Mouse (Mus musculus) heart, embryonic 16.5 days (tissue): ENCODE data around the gene Tnks1bp1. TPM values are rescaled to one million over a fixed set of nuclear protein-coding genes. Genes with fewer than 3 reads are reported as not detected.

ENCODE experiments used
- ATAC-seq: fragments of 200-750 bp; cut with Nextera tagmentation; replicated peaks from 2 replicates; pipeline ENCODE4 v1.8.0; 2017; ENCODE audit warnings: moderate number of reproducible peaks; ENCODE audit not compliant: insufficient read depth, low FRiP score; ENCODE audit errors: extremely low read depth
- H3K27ac ChIP-seq: fragments of 300-500 bp; sonication (generic); 2 replicates; pipeline ENCODE4 v1.5.1; 2014; ENCODE audit warnings: mild to moderate bottlenecking, low read length, control low read depth, moderate library complexity
- H3K27me3 ChIP-seq: fragments of 300-500 bp; sonication (generic); 2 replicates; pipeline ENCODE4 v1.6.1; 2014; ENCODE audit warnings: low read length, mixed read lengths; ENCODE audit not compliant: control insufficient read depth, insufficient read depth
- H3K36me3 ChIP-seq: fragments of 300-500 bp; sonication (generic); 2 replicates; pipeline ENCODE4 v1.6.1; 2014; ENCODE audit not compliant: control insufficient read depth, insufficient read depth
- H3K4me1 ChIP-seq: fragments of 300-500 bp; sonication (generic); 2 replicates; pipeline ENCODE4 v1.6.1; 2014; ENCODE audit warnings: low read length, mixed read lengths; ENCODE audit not compliant: control insufficient read depth, insufficient read depth
- H3K4me2 ChIP-seq: fragments of 300-500 bp; sonication (generic); 2 replicates; pipeline ENCODE4 v1.6.1; 2014; ENCODE audit warnings: low read depth, mild to moderate bottlenecking, control low read depth, low read length
- H3K4me3 ChIP-seq: fragments of 300-500 bp; sonication (generic); 2 replicates; pipeline ENCODE4 v1.5.1; 2014; ENCODE audit warnings: mild to moderate bottlenecking, control low read depth, low read length
- H3K9ac ChIP-seq: fragments of 300-500 bp; sonication (generic); 2 replicates; pipeline ENCODE4 v1.6.1; 2014; ENCODE audit warnings: low read length, control low read depth
- H3K9me3 ChIP-seq: fragments of 300-500 bp; sonication (generic); replicated peaks from 2 replicates; pipeline ENCODE4 v1.6.1; 2016; ENCODE audit warnings: low read length; ENCODE audit not compliant: control insufficient read depth
- WGBS: fragments of 180-500 bp; shearing (Covaris S2); extraction: QIAGEN DNeasy Blood & Tissue Kit; methylation state at CpG from one replicate; pipeline ENCODE4 v1.1.7; 2014; 5-methylcytosine and 5-hydroxymethylcytosine counted together
- polyA plus RNA-seq: library from polyadenylated mRNA; unstranded; fragments of >200 nt; fragmentation: Nextera tagmentation; extraction: Ambion mirVana; gene quantifications from 2 replicates; pipeline ENCODE4 v1.2.1, GENCODE M21; 2015

Gene Tnks1bp1
- 23.6 and 32.3 TPM in 2 replicates for polyA plus RNA-seq

- H3K4me2 ChIP-seq, result peak within 1 kb of the TSS; percentile 80
- ATAC-seq, result peak; percentile 83
Measured at GRCm38 (mm10) chr2:85047596-85048167, at the start of gene Tnks1bp1. Tnks1bp1 (plus strand) TSS chr2:85048022.

GRCm38 (mm10) chr2:84999486-85000181 is 48.2 kb upstream of the Tnks1bp1 start:
- WGBS, result 53% methylated on average over 3 of the region's 3 CpGs
- peak overlapping the region; percentile 65 for H3K27ac ChIP-seq

More at GRCm38 (mm10) chr2:85047596-85048167, at the start of gene Tnks1bp1:
- no peaks in the 10 kb centered on the region for H3K27me3 ChIP-seq
- peak within 1 kb of the TSS; percentile 92 for H3K27ac ChIP-seq
- peaks cover 39% of the 10 kb centered on the region for H3K36me3 ChIP-seq
- H3K4me1 ChIP-seq, result peaks cover 10% of the 10 kb centered on the region
- WGBS, result under 1% methylated on average over 41 of the region's 42 CpGs
- H3K9ac ChIP-seq, result peak within 1 kb of the TSS; percentile 81
- H3K9me3 ChIP-seq, result no peaks in the 10 kb centered on the region
- H3K4me3 ChIP-seq, result peak within 1 kb of the TSS; percentile 81

DNA sequence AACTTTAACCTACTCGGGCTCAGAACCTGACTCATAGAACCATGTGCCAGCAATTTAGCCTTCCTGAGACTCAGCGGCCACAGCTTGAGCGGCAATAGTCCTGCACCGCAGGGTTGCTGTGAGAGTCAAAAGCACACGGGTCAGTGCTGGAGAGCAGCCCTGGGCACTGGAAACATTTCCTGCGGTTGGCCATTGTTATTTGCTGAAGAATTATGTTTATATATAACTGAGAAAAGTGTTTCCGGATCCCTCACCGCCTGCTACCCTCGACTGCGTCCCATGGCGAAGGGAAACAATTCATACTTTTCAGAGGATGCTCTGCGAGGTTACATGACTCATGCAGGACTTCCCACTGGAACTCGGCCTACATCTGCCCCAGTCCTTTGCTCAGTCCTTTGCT is 46.3 kb upstream of the Tnks1bp1 start:
- H3K27ac ChIP-seq, result peak overlapping the region; percentile 34; the same call in 1 of the 2 replicates
- 74% methylated on average over 13 of the region's 13 CpGs for WGBS

More at GRCm38 (mm10) chr2:84999486-85000181, 48.2 kb upstream of the Tnks1bp1 start:
- H3K9me3 ChIP-seq, result no peaks in the 10 kb centered on the region
- H3K9ac ChIP-seq, result no peak overlapping the region
- no peaks in the 10 kb centered on the region for H3K36me3 ChIP-seq
- H3K4me2 ChIP-seq, result no peak overlapping the region
- no peaks in the 10 kb centered on the region for H3K4me1 ChIP-seq
- H3K4me3 ChIP-seq, result no peak overlapping the region
- peak; percentile 46; the same call in 1 of the 2 replicates for ATAC-seq
- H3K27me3 ChIP-seq, result no peaks in the 10 kb centered on the region

DNA sequence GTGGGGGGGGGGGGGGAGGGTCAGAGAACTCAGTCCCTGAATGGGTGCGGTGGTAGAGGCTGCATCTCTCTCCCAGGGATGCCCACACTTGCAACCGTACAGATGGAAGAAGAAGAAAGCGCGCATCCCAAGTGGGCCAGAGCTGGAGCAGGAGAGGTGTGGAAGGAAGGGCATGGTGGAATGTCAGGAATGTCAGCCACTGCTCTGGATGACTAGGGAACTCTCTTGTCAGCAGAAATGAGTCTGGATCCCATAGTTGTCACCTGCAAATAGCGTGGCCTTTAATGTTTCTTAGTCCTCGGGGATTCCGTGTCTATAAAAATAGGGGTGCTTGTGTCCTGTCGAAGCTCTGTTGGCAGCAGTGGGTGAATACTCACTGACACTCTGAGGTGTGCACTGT is 45.2 kb upstream of the Tnks1bp1 start:
- Histone ChIP-seq H3K4me1 (no peaks in the 10 kb centered on the region), H3K4me3 (no peak overlapping the region), H3K9me3 (no peaks in the 10 kb centered on the region), H3K27me3 (no peaks in the 10 kb centered on the region), H3K36me3 (no peaks in the 10 kb centered on the region), H3K27ac (no peak overlapping the region), H3K4me2 (no peak overlapping the region), H3K9ac (no peak overlapping the region)
- ATAC-seq, result peak; percentile 44; the same call in 1 of the 2 replicates
- WGBS, result 38% methylated on average over 8 of the region's 8 CpGs

More for the DNA sequence above, 46.3 kb upstream of the Tnks1bp1 start:
- no peaks in the 10 kb centered on the region for H3K36me3 ChIP-seq
- no peak overlapping the region for H3K4me3 ChIP-seq
- H3K9ac ChIP-seq, result no peak overlapping the region
- H3K27me3 ChIP-seq, result no peaks in the 10 kb centered on the region
- no peaks in the 10 kb centered on the region for H3K9me3 ChIP-seq
- no peaks in the 10 kb centered on the region for H3K4me1 ChIP-seq
- no peak overlapping the region for H3K4me2 ChIP-seq
- 0 out of 2 replicates have a peak, but pooled peaks have one; percentile 24 for ATAC-seq

DNA sequence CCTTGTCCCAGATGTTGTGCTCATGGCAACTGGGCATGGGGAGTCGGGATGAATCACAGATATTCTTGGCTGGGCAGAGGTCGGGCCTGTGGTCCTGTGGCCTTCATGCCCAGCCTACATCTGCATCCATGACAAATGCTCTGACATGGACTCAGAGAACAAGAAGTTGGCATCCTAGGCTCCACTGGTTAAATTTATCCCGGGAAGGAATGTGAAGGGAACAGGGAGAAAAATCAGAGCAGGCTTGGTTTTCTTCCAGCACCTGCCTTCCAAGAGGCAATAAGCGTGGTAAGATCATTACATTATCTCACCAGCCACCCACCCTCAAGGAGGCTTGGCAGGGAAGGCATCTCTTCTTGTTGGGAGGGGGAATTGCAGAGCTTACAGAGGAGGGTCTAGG is 43.5 kb upstream of the Tnks1bp1 start:
- 72% methylated on average over 4 of the region's 4 CpGs for WGBS
- Histone ChIP-seq H3K4me1 (no peaks in the 10 kb centered on the region), H3K27ac (no peak overlapping the region), H3K9ac (no peak overlapping the region), H3K27me3 (no peaks in the 10 kb centered on the region), H3K4me3 (no peak overlapping the region), H3K4me2 (no peak overlapping the region), H3K9me3 (no peaks in the 10 kb centered on the region), H3K36me3 (no peaks in the 10 kb centered on the region)
- ATAC-seq, result no peak

DNA sequence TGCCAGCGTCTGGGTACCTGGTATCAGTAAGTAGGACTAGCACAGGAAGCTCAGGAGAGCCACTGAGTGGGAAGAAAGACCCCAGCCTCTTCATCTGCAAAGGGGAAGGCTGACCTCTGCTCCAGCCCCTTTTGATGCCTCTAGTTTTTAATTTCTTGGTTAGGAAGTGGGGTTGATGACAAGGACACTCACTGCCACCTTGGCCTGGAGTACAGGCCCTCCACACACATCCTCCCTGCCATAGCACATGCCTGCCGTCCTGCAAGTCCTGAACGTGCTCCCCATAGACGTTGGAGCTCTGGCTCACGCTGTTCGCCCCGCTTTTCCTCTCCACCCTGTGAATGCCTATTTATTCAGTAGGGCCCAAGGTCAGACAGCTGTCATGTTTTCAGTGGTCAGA is 41.2 kb upstream of the Tnks1bp1 start:
- no peak for ATAC-seq
- H3K27me3 ChIP-seq, result no peaks in the 10 kb centered on the region
- no peak overlapping the region for H3K4me3 ChIP-seq
- no peak overlapping the region for H3K9ac ChIP-seq
- 61% methylated on average over 7 of the region's 7 CpGs for WGBS
- H3K4me1 ChIP-seq, result peaks cover 4% of the 10 kb centered on the region; the same call in 1 of the 2 replicates
- no peaks in the 10 kb centered on the region for H3K9me3 ChIP-seq
- no peak overlapping the region for H3K4me2 ChIP-seq
- no peaks in the 10 kb centered on the region for H3K36me3 ChIP-seq
- H3K27ac ChIP-seq, result no peak overlapping the region

DNA sequence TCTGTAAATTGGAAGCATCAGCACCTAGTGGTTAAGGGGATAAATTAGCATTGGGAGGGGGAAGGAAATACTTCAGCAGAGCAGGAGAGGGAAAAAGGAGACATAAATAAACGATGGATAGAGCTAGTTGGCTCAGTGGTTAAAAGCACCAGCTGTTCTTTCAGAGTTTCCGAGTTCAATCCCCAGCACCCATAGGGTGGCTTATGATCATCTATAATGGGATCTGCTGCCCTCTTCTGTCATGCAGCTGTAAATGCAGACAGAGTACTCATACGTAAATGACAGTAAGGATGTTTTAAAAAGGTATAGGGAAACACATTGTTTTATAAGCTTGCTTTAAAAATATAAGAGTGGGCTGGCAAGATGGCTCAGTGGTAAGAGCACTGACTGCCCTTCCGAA is 40.1 kb upstream of the Tnks1bp1 start:
- ATAC-seq, result no peak
- Histone ChIP-seq H3K27ac (no peak overlapping the region), H3K4me1 (peaks cover 14% of the 10 kb centered on the region), H3K4me2 (no peak overlapping the region), H3K36me3 (no peaks in the 10 kb centered on the region), H3K9me3 (no peaks in the 10 kb centered on the region), H3K27me3 (no peaks in the 10 kb centered on the region), H3K4me3 (no peak overlapping the region), H3K9ac (no peak overlapping the region)
- 27% methylated on average over 4 of the region's 4 CpGs for WGBS

DNA sequence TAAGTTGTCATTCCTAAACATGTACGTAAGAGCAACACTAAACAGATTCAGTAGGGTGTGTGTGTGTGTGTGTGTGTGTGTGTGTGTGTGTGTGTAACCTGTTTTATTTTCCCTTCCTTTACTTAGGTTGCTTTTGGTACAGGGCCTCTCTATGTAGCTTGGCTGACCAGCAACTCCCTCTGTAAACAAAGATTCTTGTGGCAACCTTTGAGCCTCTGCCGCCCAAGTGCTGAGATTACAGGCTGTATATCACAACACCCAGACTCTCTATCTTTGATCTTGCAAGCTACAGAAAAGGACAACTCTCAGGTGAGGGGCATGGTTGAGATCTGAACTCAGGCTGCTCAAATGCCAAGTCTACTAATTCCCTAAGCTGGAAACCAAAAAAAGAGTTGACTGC is 38.6 kb upstream of the Tnks1bp1 start:
- H3K4me1 ChIP-seq, result peaks cover 16% of the 10 kb centered on the region
- no peak overlapping the region for H3K27ac ChIP-seq
- H3K4me2 ChIP-seq, result no peak overlapping the region
- WGBS, result 79% methylated on average over 2 of the region's 2 CpGs
- H3K4me3 ChIP-seq, result no peak overlapping the region
- no peaks in the 10 kb centered on the region for H3K36me3 ChIP-seq
- H3K9me3 ChIP-seq, result no peaks in the 10 kb centered on the region
- no peak overlapping the region for H3K9ac ChIP-seq
- no peak for ATAC-seq
- H3K27me3 ChIP-seq, result no peaks in the 10 kb centered on the region

DNA sequence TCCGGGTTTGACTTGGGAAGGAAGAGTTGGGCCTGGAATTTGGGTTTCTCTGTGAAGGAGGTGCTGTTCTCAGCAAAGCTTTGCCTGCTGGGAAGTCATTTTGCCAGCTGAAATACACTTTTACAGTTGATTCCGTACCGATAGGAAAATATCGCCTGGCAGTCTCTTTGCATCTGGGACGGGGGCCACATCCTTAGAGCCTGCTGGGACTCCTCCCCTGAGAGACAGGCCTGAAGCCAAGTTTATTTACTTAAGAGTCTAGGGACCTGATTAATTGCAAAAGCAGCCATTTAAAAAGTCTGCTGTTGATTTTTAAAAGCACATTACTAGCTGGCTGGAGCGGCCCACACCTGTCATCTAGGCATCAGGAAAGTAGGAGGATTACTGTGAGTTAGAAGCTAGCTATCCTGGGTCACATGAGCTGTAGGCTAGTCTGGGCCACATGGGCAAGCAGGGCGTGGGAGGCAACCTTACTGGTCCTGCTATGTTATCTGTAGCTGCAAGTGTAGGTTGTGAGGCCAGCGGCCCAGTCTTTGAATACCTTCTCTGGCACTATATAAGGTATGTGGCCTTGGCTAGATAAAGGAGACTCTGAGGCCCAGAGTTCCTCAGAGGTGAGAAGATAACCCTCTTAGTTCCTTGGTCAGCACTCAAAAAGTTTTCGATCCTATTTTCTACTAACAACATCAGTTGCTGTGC is 35.8 kb upstream of the Tnks1bp1 start:
- 0 out of 2 replicates have a peak, but pooled peaks have one; percentile 29 for ATAC-seq
- Histone ChIP-seq H3K36me3 (no peaks in the 10 kb centered on the region), H3K27me3 (no peaks in the 10 kb centered on the region), H3K9me3 (no peaks in the 10 kb centered on the region), H3K4me3 (no peak overlapping the region), H3K4me2 (no peak overlapping the region), H3K4me1 (peaks cover 16% of the 10 kb centered on the region), H3K9ac (no peak overlapping the region), H3K27ac (peak overlapping the region; percentile 11; the same call in 1 of the 2 replicates)
- 37% methylated on average over 9 of the region's 9 CpGs for WGBS
